Mouse (Mus musculus) hindbrain, postnatal 0 days (tissue): Measurements from ENCODE around the gene Stox1. TPM values are rescaled to one million over a fixed set of nuclear protein-coding genes. Genes with fewer than 3 reads are reported as not detected.

Source experiments
- ATAC-seq: fragments of 200-750 bp; cut with Nextera tagmentation; 2 replicates; pipeline ENCODE4 v1.8.0; 2017; ENCODE audit warnings: mild to moderate bottlenecking, moderate TSS enrichment, moderate library complexity
- DNase-seq: peaks from one replicate; pipeline ENCODE4 v3.0.0-alpha.2; 2015; ENCODE audit warnings: low spot score
- H3K27ac ChIP-seq: fragments of 300-500 bp; sonication (generic); 2 replicates; pipeline ENCODE4 v1.5.1; 2014; ENCODE audit warnings: mild to moderate bottlenecking
- H3K27me3 ChIP-seq: fragments of 300-500 bp; sonication (generic); 2 replicates; pipeline ENCODE4 v1.6.1; 2014; ENCODE audit warnings: low read length, mixed read lengths; ENCODE audit not compliant: insufficient read depth
- H3K36me3 ChIP-seq: fragments of 300-500 bp; sonication (generic); 2 replicates; pipeline ENCODE4 v1.6.1; 2014; ENCODE audit warnings: low read length, mixed read lengths; ENCODE audit not compliant: insufficient read depth
- H3K4me1 ChIP-seq: fragments of 300-500 bp; sonication (generic); 2 replicates; pipeline ENCODE4 v1.6.1; 2014; ENCODE audit warnings: antibody characterized with exemption, low read length, mixed read lengths; ENCODE audit not compliant: insufficient read depth
- H3K4me2 ChIP-seq: fragments of 300-500 bp; sonication (generic); 2 replicates; pipeline ENCODE4 v1.6.1; 2014; ENCODE audit warnings: low read depth, mild to moderate bottlenecking, low read length, moderate library complexity, mixed read lengths
- H3K4me3 ChIP-seq: fragments of 300-500 bp; sonication (generic); 2 replicates; pipeline ENCODE4 v1.5.1; 2014; ENCODE audit warnings: low read length
- H3K9ac ChIP-seq: fragments of 300-500 bp; sonication (generic); replicated peaks from 2 replicates; pipeline ENCODE4 v1.6.1; 2014; ENCODE audit warnings: mild to moderate bottlenecking, low read length, moderate library complexity, mixed read lengths
- H3K9me3 ChIP-seq: fragments of 300-500 bp; sonication (generic); 2 replicates; pipeline ENCODE4 v1.6.1; 2016; ENCODE audit warnings: low read length, mixed read lengths
- CTCF ChIP-seq: IDR thresholded peaks from 2 replicates; pipeline ENCODE4 v1.5.1; 2016; ENCODE audit warnings: antibody characterized with exemption, control low read depth, low read depth
- WGBS: fragments of 180-500 bp; shearing (Covaris S2); extraction: QIAGEN DNeasy Blood & Tissue Kit; methylation state at CpG from one replicate; pipeline ENCODE4 v1.1.7; 2014; 5-methylcytosine and 5-hydroxymethylcytosine counted together
- polyA plus RNA-seq: library from polyadenylated mRNA; unstranded; fragments of >200 nt; fragmentation: Nextera tagmentation; extraction: Ambion mirVana; gene quantifications from 2 replicates; pipeline ENCODE4 v1.2.1, GENCODE M21; 2015
- total RNA-seq: library from RNA; depleted of rRNA; stranded (reverse); fragments of >200 nt; gene quantifications from 2 replicates; pipeline ENCODE4 v1.2.3, GENCODE M21; 2014; rRNA removed

Gene Stox1
- 3.9 and 5.2 TPM in 2 replicates for total RNA-seq
- polyA plus RNA-seq = 3.6 and 4.8 TPM in 2 replicates

DNA sequence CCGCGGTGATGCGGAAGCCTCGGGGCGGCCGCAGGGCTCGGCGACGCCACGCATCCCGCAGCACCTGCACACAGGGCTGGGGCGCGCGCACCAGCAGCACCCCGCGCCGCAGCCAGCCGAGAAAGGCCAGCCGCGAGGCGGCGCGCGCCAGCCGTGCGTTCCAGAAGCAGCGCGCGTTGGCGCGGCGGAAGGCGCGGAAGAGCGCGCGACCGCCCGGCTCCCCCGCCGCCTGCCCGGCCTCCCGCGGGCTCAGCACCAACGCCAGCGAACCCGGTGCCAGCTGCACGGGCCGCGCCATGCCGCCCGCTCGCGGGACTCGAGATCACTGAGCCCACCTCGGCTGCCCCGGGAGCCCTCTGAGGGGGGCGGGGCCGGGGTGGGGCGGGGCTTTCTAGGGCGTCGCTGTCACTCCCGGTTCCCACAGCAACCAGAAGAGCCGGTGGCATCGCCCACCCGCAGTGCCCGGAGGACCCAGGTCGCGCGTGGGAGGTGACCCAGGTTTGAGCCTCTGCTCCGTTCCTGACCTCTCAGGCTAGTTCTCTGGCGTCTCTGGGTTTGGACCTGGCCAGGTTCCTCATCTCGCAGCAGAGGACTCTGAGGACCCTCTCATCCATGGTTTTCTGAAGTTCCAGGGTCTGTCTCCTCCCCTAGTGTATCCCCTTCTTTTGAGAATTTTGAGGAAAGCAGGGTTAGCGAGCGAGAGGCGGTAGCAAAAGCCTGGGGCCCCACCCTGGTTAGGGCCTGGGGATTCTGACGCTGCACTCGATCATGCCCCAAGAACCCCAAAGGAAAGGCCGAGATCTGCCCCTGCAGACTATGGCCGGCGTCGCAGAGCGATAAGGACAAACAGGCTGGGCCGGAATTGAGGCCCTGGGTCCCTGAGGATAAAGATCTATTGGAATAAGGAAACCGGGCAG is at the start of gene Stox1:
Gene Stox1, minus strand, starts transcription at position 358 of the 917 bp plus-strand sequence.
- H3K9ac ChIP-seq = peak within 1 kb of the TSS; percentile 68
- H3K9me3 ChIP-seq = no peaks in the 10 kb centered on the region
- no peak for TF ChIP-seq CTCF
- ATAC-seq = peak; percentile 91
- no peaks in the 10 kb centered on the region for H3K36me3 ChIP-seq
- peak within 1 kb of the TSS; percentile 56; the same call in 1 of the 2 replicates for H3K27ac ChIP-seq
- H3K4me2 ChIP-seq = peak within 1 kb of the TSS; percentile 87
- H3K4me1 ChIP-seq = no peaks in the 10 kb centered on the region
- DNase-seq = peak; percentile 88
- 1% methylated on average over 76 of the region's 85 CpGs for whole genome bisulfite sequencing
- H3K4me3 ChIP-seq = peak within 1 kb of the TSS; percentile 79
- H3K27me3 ChIP-seq = no peaks in the 10 kb centered on the region

DNA sequence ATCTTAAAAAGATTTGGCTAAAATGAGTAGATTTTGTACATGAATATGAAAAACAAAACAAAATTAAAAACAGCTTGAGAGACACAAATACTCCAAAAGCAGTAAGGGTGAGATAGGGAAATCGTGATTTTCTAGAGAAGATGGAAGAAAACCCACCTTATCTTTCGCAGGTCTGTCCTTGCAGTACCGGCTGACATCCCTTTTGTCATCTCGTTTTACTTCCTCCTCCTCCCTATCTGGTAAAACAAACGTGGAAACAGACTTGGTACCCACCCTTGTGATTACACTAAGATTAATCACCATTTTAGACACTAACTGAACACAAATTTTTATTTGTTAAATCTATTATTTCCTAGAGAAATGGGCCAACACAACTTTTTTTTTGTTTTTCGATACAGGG is 24.9 kb upstream of the Stox1 start:
- no peak overlapping the region for H3K4me2 ChIP-seq
- no peaks in the 10 kb centered on the region for H3K4me1 ChIP-seq
- DNase-seq (no peak), ATAC-seq (no peak)
- H3K9me3 ChIP-seq = no peaks in the 10 kb centered on the region
- no peak for TF ChIP-seq CTCF
- H3K9ac ChIP-seq = no peak overlapping the region
- peaks cover 80% of the 10 kb centered on the region for H3K36me3 ChIP-seq
- no peaks in the 10 kb centered on the region for H3K27me3 ChIP-seq
- H3K4me3 ChIP-seq = no peak overlapping the region
- no peak overlapping the region for H3K27ac ChIP-seq
- WGBS = 86% methylated on average over 6 of the region's 6 CpGs

DNA sequence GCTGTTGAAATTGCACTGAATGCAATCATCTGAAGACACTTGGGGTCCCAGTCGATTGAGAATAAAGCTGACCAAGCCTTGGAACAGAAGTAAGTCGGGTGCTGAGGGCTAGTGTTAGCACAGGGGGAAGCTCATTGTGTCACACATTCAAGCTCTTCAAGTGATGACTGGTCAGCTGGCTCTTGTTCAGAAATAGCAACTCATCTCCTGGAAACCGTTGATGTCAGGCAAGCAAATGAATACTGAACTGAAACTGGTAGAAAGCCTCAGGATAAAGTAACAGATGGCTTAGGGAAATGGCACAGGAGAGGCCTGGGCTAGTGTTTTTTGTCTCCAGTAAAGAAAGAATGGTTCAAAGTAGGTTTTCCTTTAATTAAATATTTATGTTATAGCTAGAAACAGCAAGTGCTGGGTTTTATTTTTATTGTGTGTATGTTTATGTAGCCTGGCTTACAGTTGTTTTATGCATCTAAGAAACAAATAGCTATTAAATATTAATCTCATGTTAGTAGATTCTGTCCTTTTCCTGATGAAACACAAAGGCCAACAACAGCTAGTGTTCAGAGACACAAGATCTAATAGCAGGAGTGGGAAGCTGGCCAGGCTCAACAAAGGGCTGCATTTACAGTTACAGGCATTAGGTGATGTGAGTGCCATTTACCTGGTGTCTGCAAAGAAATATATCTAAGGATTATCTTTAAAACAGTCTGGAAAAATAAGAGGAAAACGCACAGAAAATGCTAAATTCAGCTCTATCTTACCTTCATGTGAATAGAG is 14.2 kb upstream of the Stox1 start:
- no peak overlapping the region for H3K27ac ChIP-seq
- ATAC-seq (peak; percentile 58; the same call in 1 of the 2 replicates), DNase-seq (peak; percentile 73)
- TF ChIP-seq CTCF = no peak
- H3K4me1 ChIP-seq = no peaks in the 10 kb centered on the region
- no peak overlapping the region for H3K4me2 ChIP-seq
- H3K27me3 ChIP-seq = no peaks in the 10 kb centered on the region
- H3K9me3 ChIP-seq = no peaks in the 10 kb centered on the region
- H3K36me3 ChIP-seq = peaks cover 16% of the 10 kb centered on the region
- no peak overlapping the region for H3K4me3 ChIP-seq
- 45% methylated on average over 4 of the region's 4 CpGs for WGBS
- H3K9ac ChIP-seq = no peak overlapping the region

DNA sequence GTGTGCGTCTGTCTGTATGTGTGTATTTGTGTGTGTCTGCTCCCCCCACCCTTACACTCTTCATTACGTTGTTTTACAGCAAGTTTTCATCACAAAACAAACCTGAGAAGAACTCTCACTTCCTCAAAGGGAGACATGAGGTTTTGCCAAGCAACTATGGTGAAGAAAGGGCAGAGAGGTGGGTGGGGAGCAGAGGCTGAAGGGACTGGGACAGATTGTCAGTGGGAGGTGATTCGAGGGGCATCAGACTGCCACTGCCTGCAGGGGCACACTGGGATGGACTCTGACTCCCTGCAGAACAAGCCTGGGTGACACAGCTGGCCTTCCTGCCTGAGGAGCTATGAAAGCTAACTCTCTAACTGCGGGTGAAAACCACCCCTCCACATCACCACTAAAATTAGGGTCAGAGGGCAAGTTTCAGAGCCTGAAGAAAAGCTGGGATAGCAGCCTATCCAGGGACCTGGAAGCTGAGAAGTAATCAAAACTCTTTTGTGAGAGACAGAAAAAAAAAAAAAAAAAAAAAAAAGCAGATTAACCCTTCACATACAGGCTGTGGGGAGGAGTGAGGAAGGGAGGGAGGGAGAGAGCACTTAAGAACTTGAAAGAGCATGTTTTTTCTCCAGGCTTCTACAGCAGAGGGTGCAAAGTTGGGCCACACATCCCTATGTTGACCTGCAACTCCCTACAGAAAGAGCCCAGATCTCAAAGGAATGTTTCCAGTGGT is 11.2 kb upstream of the Stox1 start:
- H3K4me2 ChIP-seq = no peak overlapping the region
- WGBS = 43% methylated on average over 4 of the region's 4 CpGs

DNA sequence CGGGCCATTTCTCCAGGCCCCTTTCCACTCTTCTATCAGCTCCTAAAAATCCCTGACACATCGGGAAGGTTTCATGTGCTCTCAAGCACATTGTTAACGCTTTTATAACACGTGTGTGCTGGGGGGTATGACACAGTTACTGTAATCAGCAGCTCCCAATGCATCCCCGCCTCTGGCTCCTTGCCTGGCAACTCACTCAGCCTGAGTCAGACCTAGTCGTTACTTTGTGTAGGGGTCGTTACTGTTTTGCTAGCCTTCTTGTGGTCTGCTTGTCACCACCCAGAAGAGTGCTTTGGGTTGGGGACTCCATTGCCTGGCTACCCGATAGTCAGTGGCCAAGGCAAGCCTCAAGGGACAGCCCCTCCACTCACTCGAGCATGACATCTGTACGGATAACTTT is 4.9 kb upstream of the Stox1 start:
- no peaks in the 10 kb centered on the region for H3K27me3 ChIP-seq
- no peak for TF ChIP-seq CTCF
- no peak overlapping the region for H3K9ac ChIP-seq
- DNase-seq (no peak), ATAC-seq (no peak)
- H3K4me2 ChIP-seq = no peak overlapping the region
- H3K4me3 ChIP-seq = no peak overlapping the region
- no peaks in the 10 kb centered on the region for H3K36me3 ChIP-seq
- H3K9me3 ChIP-seq = no peaks in the 10 kb centered on the region
- H3K27ac ChIP-seq = no peak overlapping the region
- WGBS = 74% methylated on average over 10 of the region's 10 CpGs
- no peaks in the 10 kb centered on the region for H3K4me1 ChIP-seq

More for the DNA sequence above, 11.2 kb upstream of the Stox1 start:
- ATAC-seq = no peak
- Histone ChIP-seq H3K4me1 (no peaks in the 10 kb centered on the region), H3K27me3 (no peaks in the 10 kb centered on the region), H3K27ac (no peak overlapping the region), H3K9ac (no peak overlapping the region), H3K4me3 (no peak overlapping the region), H3K9me3 (no peaks in the 10 kb centered on the region), H3K36me3 (peaks cover 1% of the 10 kb centered on the region; the same call in 1 of the 2 replicates)
- no peak for DNase-seq
- TF ChIP-seq CTCF = no peak

DNA sequence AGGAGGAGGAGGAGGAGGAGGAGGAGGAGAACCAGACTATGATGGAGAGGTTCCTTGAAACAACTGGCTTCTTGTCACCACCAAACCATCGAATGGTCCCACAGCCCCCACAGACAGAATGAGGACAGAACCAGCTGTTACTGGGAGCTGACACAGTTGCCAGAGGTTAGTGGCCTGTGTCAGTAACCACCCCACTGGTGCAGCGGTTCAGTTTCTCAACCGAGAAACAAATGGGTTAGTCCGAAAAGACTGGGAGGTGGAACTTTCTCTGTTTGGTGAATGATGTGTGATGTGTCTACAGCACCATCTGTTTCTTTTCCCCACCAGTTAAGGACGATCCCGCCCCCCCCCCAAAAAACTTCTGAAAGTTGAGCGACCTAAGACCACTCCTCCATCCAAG is 992 bp downstream of the Stox1 start:
- H3K4me1 ChIP-seq = no peaks in the 10 kb centered on the region
- peak overlapping the region; percentile 87 for H3K4me2 ChIP-seq
- no peak for TF ChIP-seq CTCF
- no peaks in the 10 kb centered on the region for H3K27me3 ChIP-seq
- H3K4me3 ChIP-seq = peak overlapping the region; percentile 79
- H3K36me3 ChIP-seq = no peaks in the 10 kb centered on the region
- no peak for DNase-seq
- no peaks in the 10 kb centered on the region for H3K9me3 ChIP-seq
- H3K27ac ChIP-seq = no peak overlapping the region
- WGBS = 26% methylated on average over 7 of the region's 7 CpGs
- ATAC-seq = no peak
- no peak overlapping the region for H3K9ac ChIP-seq
